Mouse (Mus musculus) intestine, embryonic 15.5 days (tissue): Measurements from ENCODE around the gene Erich3. TPM values are rescaled to one million over a fixed set of nuclear protein-coding genes. Genes with fewer than 3 reads are reported as not detected.

Experiments used
- ATAC-seq: fragments of 200-750 bp; cut with Nextera tagmentation; 2 replicates; pipeline ENCODE4 v1.8.0; 2017; ENCODE audit warnings: moderate TSS enrichment, moderate library complexity
- H3K27ac ChIP-seq: fragments of 300-500 bp; sonication (generic); 2 replicates; pipeline ENCODE4 v1.5.1; 2015; ENCODE audit warnings: mild to moderate bottlenecking, inconsistent platforms
- H3K27me3 ChIP-seq: fragments of 300-500 bp; sonication (generic); replicated peaks from 2 replicates; pipeline ENCODE4 v1.6.1; 2015; ENCODE audit warnings: inconsistent platforms
- H3K36me3 ChIP-seq: fragments of 300-500 bp; sonication (generic); 2 replicates; pipeline ENCODE4 v1.6.1; 2015; ENCODE audit warnings: inconsistent platforms
- H3K4me1 ChIP-seq: fragments of 300-500 bp; sonication (generic); replicated peaks from 2 replicates; pipeline ENCODE4 v1.6.1; 2015; ENCODE audit warnings: inconsistent platforms
- H3K4me2 ChIP-seq: fragments of 300-500 bp; sonication (generic); replicated peaks from 2 replicates; pipeline ENCODE4 v1.6.1; 2015; ENCODE audit warnings: mild to moderate bottlenecking, inconsistent platforms
- H3K4me3 ChIP-seq: fragments of 300-500 bp; sonication (generic); replicated peaks from 2 replicates; pipeline ENCODE4 v1.5.1; 2015; ENCODE audit warnings: inconsistent platforms
- H3K9ac ChIP-seq: fragments of 300-500 bp; sonication (generic); 2 replicates; pipeline ENCODE4 v1.6.1; 2015; ENCODE audit warnings: inconsistent platforms
- H3K9me3 ChIP-seq: fragments of 300-500 bp; sonication (generic); 2 replicates; pipeline ENCODE4 v1.6.1; 2016; ENCODE audit warnings: inconsistent platforms
- WGBS: fragments of 180-500 bp; shearing (Covaris S2); methylation state at CpG from one replicate; pipeline ENCODE4 v1.1.7; 2015; 5-methylcytosine and 5-hydroxymethylcytosine counted together
- polyA plus RNA-seq: library from polyadenylated mRNA; unstranded; fragments of >200 nt; fragmentation: Nextera tagmentation; extraction: Ambion mirVana; gene quantifications from 2 replicates; pipeline ENCODE4 v1.2.1, GENCODE M21; 2015

Gene Erich3
- polyA plus RNA-seq, 1 experiment from 2014 or later, result 0.20 TPM

GRCm38 (mm10) chr3:154683667-154684066 is 20.0 kb downstream of the Erich3 start:
- Histone ChIP-seq H3K9ac (no peak overlapping the region), H3K4me1 (no peaks in the 10 kb centered on the region), H3K36me3 (no peaks in the 10 kb centered on the region), H3K27ac (no peak overlapping the region), H3K4me3 (no peak overlapping the region), H3K4me2 (no peak overlapping the region), H3K27me3 (no peaks in the 10 kb centered on the region), H3K9me3 (no peaks in the 10 kb centered on the region)
- no peak for ATAC-seq
- 73% methylated on average over 2 of the region's 2 CpGs for WGBS

- Histone ChIP-seq H3K9ac (no peak overlapping the region), H3K27me3 (no peaks in the 10 kb centered on the region), H3K4me3 (no peak overlapping the region), H3K4me1 (peaks cover 3% of the 10 kb centered on the region; the same call in 1 of the 2 replicates), H3K27ac (no peak overlapping the region), H3K4me2 (no peak overlapping the region), H3K9me3 (no peaks in the 10 kb centered on the region), H3K36me3 (no peaks in the 10 kb centered on the region)
- no peak for ATAC-seq
Measured at GRCm38 (mm10) chr3:154690260-154690659, 26.6 kb downstream of the Erich3 start.

- Histone ChIP-seq H3K4me1 (peaks cover 3% of the 10 kb centered on the region; the same call in 1 of the 2 replicates), H3K4me2 (peak overlapping the region; percentile 28), H3K36me3 (no peaks in the 10 kb centered on the region), H3K9me3 (no peaks in the 10 kb centered on the region), H3K9ac (no peak overlapping the region), H3K27me3 (no peaks in the 10 kb centered on the region), H3K4me3 (no peak overlapping the region), H3K27ac (peak overlapping the region; percentile 40; the same call in 1 of the 2 replicates)
- 39% methylated on average over 14 of the region's 14 CpGs for whole genome bisulfite sequencing
- peak; percentile 91 for ATAC-seq
Measured at GRCm38 (mm10) chr3:154691897-154692571, 28.4 kb downstream of the Erich3 start.

- Histone ChIP-seq H3K27ac (no peak overlapping the region), H3K36me3 (no peaks in the 10 kb centered on the region), H3K27me3 (no peaks in the 10 kb centered on the region), H3K9me3 (no peaks in the 10 kb centered on the region), H3K4me3 (no peak overlapping the region), H3K9ac (no peak overlapping the region), H3K4me1 (peaks cover 3% of the 10 kb centered on the region; the same call in 1 of the 2 replicates), H3K4me2 (peak overlapping the region; percentile 28; the same call in 1 of the 2 replicates)
- no peak; the same call in 1 of the 2 replicates for ATAC-seq
- WGBS, result 68% methylated on average over 3 of the region's 3 CpGs
Measured at GRCm38 (mm10) chr3:154692572-154692922, 28.9 kb downstream of the Erich3 start.

- H3K27me3 ChIP-seq, result no peaks in the 10 kb centered on the region
- WGBS, result 63% methylated on average over 4 of the region's 4 CpGs
- no peaks in the 10 kb centered on the region for H3K36me3 ChIP-seq
- ATAC-seq, result no peak
- no peak overlapping the region for H3K4me2 ChIP-seq
- no peak overlapping the region for H3K4me3 ChIP-seq
- H3K4me1 ChIP-seq, result peaks cover 3% of the 10 kb centered on the region; the same call in 1 of the 2 replicates
- H3K27ac ChIP-seq, result no peak overlapping the region
- no peak overlapping the region for H3K9ac ChIP-seq
- no peaks in the 10 kb centered on the region for H3K9me3 ChIP-seq
Measured at GRCm38 (mm10) chr3:154693902-154694301, 30.2 kb downstream of the Erich3 start.

GRCm38 (mm10) chr3:154696611-154697010 is 33.0 kb downstream of the Erich3 start:
- H3K4me3 ChIP-seq, result no peak overlapping the region
- H3K36me3 ChIP-seq, result no peaks in the 10 kb centered on the region
- H3K9ac ChIP-seq, result no peak overlapping the region
- 79% methylated on average over 3 of the region's 3 CpGs for WGBS
- peaks cover 2% of the 10 kb centered on the region; the same call in 1 of the 2 replicates for H3K4me1 ChIP-seq
- H3K27ac ChIP-seq, result no peak overlapping the region
- no peak for ATAC-seq
- H3K4me2 ChIP-seq, result no peak overlapping the region
- no peaks in the 10 kb centered on the region for H3K27me3 ChIP-seq
- no peaks in the 10 kb centered on the region for H3K9me3 ChIP-seq

- H3K36me3 ChIP-seq, result no peaks in the 10 kb centered on the region
- no peaks in the 10 kb centered on the region for H3K9me3 ChIP-seq
- H3K4me1 ChIP-seq, result no peaks in the 10 kb centered on the region; the same call in 1 of the 2 replicates
- no peak overlapping the region for H3K9ac ChIP-seq
- no peaks in the 10 kb centered on the region for H3K27me3 ChIP-seq
- no peak overlapping the region for H3K4me3 ChIP-seq
- no peak for ATAC-seq
- no peak overlapping the region for H3K4me2 ChIP-seq
- H3K27ac ChIP-seq, result no peak overlapping the region
- WGBS, result 36% methylated on average over 5 of the region's 5 CpGs
Measured at GRCm38 (mm10) chr3:154698907-154699306, 35.2 kb downstream of the Erich3 start.

- Histone ChIP-seq H3K36me3 (no peaks in the 10 kb centered on the region), H3K9ac (no peak overlapping the region), H3K4me1 (no peaks in the 10 kb centered on the region), H3K9me3 (no peaks in the 10 kb centered on the region), H3K27ac (no peak overlapping the region), H3K4me2 (no peak overlapping the region), H3K4me3 (no peak overlapping the region), H3K27me3 (no peaks in the 10 kb centered on the region)
- 78% methylated on average over 3 of the region's 3 CpGs for WGBS
- ATAC-seq, result no peak
Measured at GRCm38 (mm10) chr3:154700296-154700695, 36.6 kb downstream of the Erich3 start.

- Histone ChIP-seq H3K4me3 (no peak overlapping the region), H3K4me1 (no peaks in the 10 kb centered on the region), H3K9ac (no peak overlapping the region), H3K36me3 (no peaks in the 10 kb centered on the region), H3K27me3 (no peaks in the 10 kb centered on the region), H3K9me3 (no peaks in the 10 kb centered on the region), H3K27ac (no peak overlapping the region), H3K4me2 (no peak overlapping the region)
- 69% methylated on average over 2 of the region's 2 CpGs for WGBS
- no peak for ATAC-seq
Measured at GRCm38 (mm10) chr3:154700735-154701134, 37.1 kb downstream of the Erich3 start.

- Histone ChIP-seq H3K27me3 (no peaks in the 10 kb centered on the region), H3K4me3 (no peak overlapping the region), H3K4me2 (no peak overlapping the region), H3K9me3 (no peaks in the 10 kb centered on the region), H3K36me3 (no peaks in the 10 kb centered on the region), H3K4me1 (no peaks in the 10 kb centered on the region), H3K27ac (no peak overlapping the region), H3K9ac (no peak overlapping the region)
- ATAC-seq, result no peak
- 67% methylated on average over 6 of the region's 6 CpGs for WGBS
Measured at GRCm38 (mm10) chr3:154704755-154705154, 41.1 kb downstream of the Erich3 start.

GRCm38 (mm10) chr3:154708150-154708549 is 44.5 kb downstream of the Erich3 start:
- Histone ChIP-seq H3K4me2 (no peak overlapping the region), H3K9me3 (no peaks in the 10 kb centered on the region), H3K4me3 (no peak overlapping the region), H3K27me3 (no peaks in the 10 kb centered on the region), H3K9ac (no peak overlapping the region), H3K4me1 (no peaks in the 10 kb centered on the region), H3K27ac (no peak overlapping the region), H3K36me3 (no peaks in the 10 kb centered on the region)
- 79% methylated on average over 3 of the region's 3 CpGs for WGBS
- no peak for ATAC-seq

- Histone ChIP-seq H3K27me3 (no peaks in the 10 kb centered on the region), H3K4me3 (no peak overlapping the region), H3K4me2 (no peak overlapping the region), H3K36me3 (no peaks in the 10 kb centered on the region), H3K9ac (no peak overlapping the region), H3K27ac (no peak overlapping the region), H3K9me3 (no peaks in the 10 kb centered on the region), H3K4me1 (no peaks in the 10 kb centered on the region)
- ATAC-seq, result 0 out of 2 replicates have a peak, but pooled peaks have one; percentile 39
- WGBS, result 58% methylated on average over 7 of the region's 7 CpGs
Measured at GRCm38 (mm10) chr3:154723198-154723597, 59.5 kb downstream of the Erich3 start.

- Histone ChIP-seq H3K9ac (no peak overlapping the region), H3K4me3 (no peak overlapping the region), H3K27me3 (no peaks in the 10 kb centered on the region), H3K4me1 (no peaks in the 10 kb centered on the region), H3K36me3 (no peaks in the 10 kb centered on the region), H3K9me3 (no peaks in the 10 kb centered on the region), H3K27ac (no peak overlapping the region), H3K4me2 (no peak overlapping the region)
- 80% methylated on average over 10 of the region's 10 CpGs for WGBS
- no peak for ATAC-seq
Measured at GRCm38 (mm10) chr3:154731431-154731830, 67.8 kb downstream of the Erich3 start.
